Mouse (Mus musculus): ENCODE data around the gene Stxbp5. TPM values are rescaled to one million over a fixed set of nuclear protein-coding genes. Genes with fewer than 3 reads are reported as not detected.

The Stxbp5 gene
- polyA plus RNA-seq, 1 experiment from 2014 or later, result 7.4 TPM

DNA sequence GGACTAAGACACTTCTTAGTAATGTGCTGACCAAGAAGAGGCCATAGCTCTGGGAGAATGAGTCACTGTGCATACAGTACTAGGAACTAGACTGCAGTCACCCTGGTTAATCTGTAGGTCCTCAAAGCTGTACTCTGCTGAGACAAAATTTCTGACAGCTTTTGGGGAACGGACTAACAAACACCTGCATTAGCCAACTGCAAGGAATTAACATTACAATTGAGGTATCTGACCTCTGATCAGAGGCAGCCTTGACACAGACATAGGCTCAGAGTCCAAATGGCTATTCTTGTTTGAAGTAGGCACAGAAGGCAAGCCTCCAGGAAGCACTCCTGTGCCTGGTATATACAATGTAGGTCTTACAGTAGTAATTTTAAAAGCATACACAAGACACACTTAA is 99.3 kb downstream of the Stxbp5 start:
- Histone ChIP-seq H3K4me1 (replicated peaks; ENCODE audit: control insufficient read depth, insufficient read depth, low read length) (no peaks in the 10 kb centered on the region), H3K27me3 (replicated peaks; ENCODE audit: control insufficient read depth, insufficient read depth, low read length) (no peaks in the 10 kb centered on the region), H3K4me3 (ENCODE audit: low read depth, low read length) (no peak overlapping the region), H3K9me3 (ENCODE audit: control insufficient read depth, low read length) (no peaks in the 10 kb centered on the region), H3K36me3 (ENCODE audit: control insufficient read depth, insufficient read depth, low read length) (peaks cover 5% of the 10 kb centered on the region; the same call in 1 of the 2 replicates), H3K27ac (ENCODE audit: low read depth, low read length) (no peak overlapping the region), H3K9ac (ENCODE audit: low read depth, low read length) (no peak overlapping the region), H3K4me2 (no peak overlapping the region)
- WGBS, result 85% methylated on average over 1 of the region's 1 CpGs
- DNase-seq (ENCODE audit: low spot score) (no peak), ATAC-seq (replicated peaks; ENCODE audit: low FRiP score) (no peak)

DNA sequence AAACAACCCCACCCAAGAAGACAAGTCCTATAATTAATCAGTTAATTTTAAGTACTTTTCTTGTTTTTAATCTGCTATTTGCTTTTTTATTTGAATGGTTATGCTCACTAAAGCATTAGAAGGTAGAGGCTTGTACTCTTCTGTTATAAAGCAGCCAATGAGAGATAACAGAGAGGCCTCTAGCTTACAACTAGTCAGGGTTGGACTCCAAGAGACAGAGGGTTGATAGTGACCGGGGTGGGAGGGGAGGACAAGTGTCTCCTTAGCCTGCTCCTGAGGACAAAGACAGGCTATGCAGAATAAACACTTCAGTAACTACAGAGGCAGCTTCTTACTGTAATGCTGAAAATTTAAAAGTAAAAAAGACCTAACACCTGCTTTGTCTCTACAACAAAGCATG is 101.8 kb downstream of the Stxbp5 start:
- peaks cover 5% of the 10 kb centered on the region; the same call in 1 of the 2 replicates for H3K36me3 ChIP-seq (ENCODE audit: control insufficient read depth, insufficient read depth, low read length)
- H3K4me3 ChIP-seq (ENCODE audit: low read depth, low read length), result no peak overlapping the region
- H3K9me3 ChIP-seq (ENCODE audit: control insufficient read depth, low read length), result no peaks in the 10 kb centered on the region
- H3K4me2 ChIP-seq, result no peak overlapping the region
- ATAC-seq (replicated peaks; ENCODE audit: low FRiP score), result peak; percentile 57; the same call in 1 of the 2 replicates
- 83% methylated on average over 1 of the region's 1 CpGs for WGBS
- H3K4me1 ChIP-seq (replicated peaks; ENCODE audit: control insufficient read depth, insufficient read depth, low read length), result no peaks in the 10 kb centered on the region; the same call in 1 of the 2 replicates
- no peak for DNase-seq (ENCODE audit: low spot score)
- no peaks in the 10 kb centered on the region for H3K27me3 ChIP-seq (replicated peaks; ENCODE audit: control insufficient read depth, insufficient read depth, low read length)
- no peak overlapping the region for H3K9ac ChIP-seq (ENCODE audit: low read depth, low read length)
- H3K27ac ChIP-seq (ENCODE audit: low read depth, low read length), result no peak overlapping the region

DNA sequence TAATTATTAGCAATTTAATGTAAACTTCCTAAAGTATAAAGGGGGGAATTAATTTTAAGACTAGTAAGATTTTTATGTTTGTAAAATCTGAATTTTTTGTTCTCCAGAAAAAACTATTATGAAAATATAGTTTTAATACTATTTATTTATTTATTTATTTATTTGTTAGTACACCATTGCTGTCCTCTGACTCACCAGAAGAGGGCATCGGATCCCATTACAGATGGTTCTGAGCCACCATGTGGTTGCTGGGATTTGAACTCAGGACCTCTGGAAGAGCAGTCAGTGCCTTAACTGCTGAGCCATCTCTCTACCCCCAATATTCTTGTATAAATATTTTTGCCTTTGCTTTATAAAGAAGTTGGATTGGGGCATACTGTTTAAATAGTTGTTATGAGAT is 104.5 kb downstream of the Stxbp5 start:
- no peak overlapping the region for H3K4me3 ChIP-seq (ENCODE audit: low read depth, low read length)
- H3K27ac ChIP-seq (ENCODE audit: low read depth, low read length), result no peak overlapping the region
- H3K4me1 ChIP-seq (replicated peaks; ENCODE audit: control insufficient read depth, insufficient read depth, low read length), result no peaks in the 10 kb centered on the region; the same call in 1 of the 2 replicates
- no peaks in the 10 kb centered on the region for H3K27me3 ChIP-seq (replicated peaks; ENCODE audit: control insufficient read depth, insufficient read depth, low read length)
- no peak overlapping the region for H3K4me2 ChIP-seq
- H3K9ac ChIP-seq (ENCODE audit: low read depth, low read length), result no peak overlapping the region
- 88% methylated on average over 1 of the region's 1 CpGs for WGBS
- H3K9me3 ChIP-seq (ENCODE audit: control insufficient read depth, low read length), result no peaks in the 10 kb centered on the region
- H3K36me3 ChIP-seq (ENCODE audit: control insufficient read depth, insufficient read depth, low read length), result peaks cover 5% of the 10 kb centered on the region; the same call in 1 of the 2 replicates
- DNase-seq (ENCODE audit: low spot score) (no peak), ATAC-seq (replicated peaks; ENCODE audit: low FRiP score) (no peak)

- Histone ChIP-seq H3K4me1 (replicated peaks; ENCODE audit: control insufficient read depth, insufficient read depth, low read length) (no peaks in the 10 kb centered on the region; the same call in 1 of the 2 replicates), H3K9me3 (ENCODE audit: control insufficient read depth, low read length) (no peaks in the 10 kb centered on the region)
- no peak for DNase-seq (ENCODE audit: low spot score)
Measured at GRCm38 (mm10) chr10:9794429-9794828, 106.5 kb downstream of the Stxbp5 start.

GRCm38 (mm10) chr10:9790947-9791346 is 109.9 kb downstream of the Stxbp5 start:
- WGBS, result 84% methylated on average over 3 of the region's 3 CpGs
- ATAC-seq (replicated peaks; ENCODE audit: low FRiP score), result no peak

More at GRCm38 (mm10) chr10:9794429-9794828, 106.5 kb downstream of the Stxbp5 start:
- ATAC-seq (replicated peaks; ENCODE audit: low FRiP score), result peak; percentile 45; the same call in 1 of the 2 replicates
- Histone ChIP-seq H3K36me3 (ENCODE audit: control insufficient read depth, insufficient read depth, low read length) (peaks cover 5% of the 10 kb centered on the region; the same call in 1 of the 2 replicates), H3K9ac (ENCODE audit: low read depth, low read length) (no peak overlapping the region), H3K27ac (ENCODE audit: low read depth, low read length) (no peak overlapping the region), H3K4me2 (no peak overlapping the region), H3K4me3 (ENCODE audit: low read depth, low read length) (no peak overlapping the region), H3K27me3 (replicated peaks; ENCODE audit: control insufficient read depth, insufficient read depth, low read length) (no peaks in the 10 kb centered on the region)

DNA sequence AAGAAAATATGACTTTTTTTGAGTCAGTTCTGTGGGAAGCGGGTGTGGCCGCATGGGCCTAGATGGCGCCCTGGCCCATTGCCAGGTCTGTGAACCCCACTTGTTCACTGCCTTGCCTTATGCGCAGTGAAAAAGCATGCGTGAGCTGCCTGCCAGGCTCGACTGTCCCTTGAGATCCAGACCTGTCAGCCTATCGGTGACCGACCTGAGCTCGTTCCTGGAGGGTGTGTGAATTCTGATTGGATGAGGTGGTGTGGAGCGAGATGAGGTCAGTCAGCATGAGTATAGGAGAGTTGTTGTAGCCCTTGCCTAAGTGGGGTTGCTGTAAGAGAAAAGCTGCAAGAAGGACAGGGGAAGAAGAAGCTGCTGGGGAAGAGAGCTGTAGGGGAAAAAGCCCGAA is 114.4 kb downstream of the Stxbp5 start:
- H3K4me1 ChIP-seq (replicated peaks; ENCODE audit: control insufficient read depth, insufficient read depth, low read length), result no peaks in the 10 kb centered on the region
- DNase-seq (ENCODE audit: low spot score) (no peak), ATAC-seq (replicated peaks; ENCODE audit: low FRiP score) (no peak)
- no peak overlapping the region for H3K4me3 ChIP-seq (ENCODE audit: low read depth, low read length)
- H3K27me3 ChIP-seq (replicated peaks; ENCODE audit: control insufficient read depth, insufficient read depth, low read length), result no peaks in the 10 kb centered on the region
- no peaks in the 10 kb centered on the region for H3K9me3 ChIP-seq (ENCODE audit: control insufficient read depth, low read length)
- peaks cover 4% of the 10 kb centered on the region; the same call in 1 of the 2 replicates for H3K36me3 ChIP-seq (ENCODE audit: control insufficient read depth, insufficient read depth, low read length)
- 91% methylated on average over 11 of the region's 11 CpGs for WGBS
- no peak overlapping the region for H3K27ac ChIP-seq (ENCODE audit: low read depth, low read length)
- H3K9ac ChIP-seq (ENCODE audit: low read depth, low read length), result no peak overlapping the region
- no peak overlapping the region for H3K4me2 ChIP-seq

More at GRCm38 (mm10) chr10:9790947-9791346, 109.9 kb downstream of the Stxbp5 start:
- Histone ChIP-seq H3K27me3 (replicated peaks; ENCODE audit: control insufficient read depth, insufficient read depth, low read length) (no peaks in the 10 kb centered on the region), H3K9me3 (ENCODE audit: control insufficient read depth, low read length) (no peaks in the 10 kb centered on the region), H3K4me3 (ENCODE audit: low read depth, low read length) (no peak overlapping the region), H3K4me2 (no peak overlapping the region), H3K9ac (ENCODE audit: low read depth, low read length) (no peak overlapping the region), H3K36me3 (ENCODE audit: control insufficient read depth, insufficient read depth, low read length) (peaks cover 4% of the 10 kb centered on the region; the same call in 1 of the 2 replicates), H3K4me1 (replicated peaks; ENCODE audit: control insufficient read depth, insufficient read depth, low read length) (no peaks in the 10 kb centered on the region; the same call in 1 of the 2 replicates), H3K27ac (ENCODE audit: low read depth, low read length) (no peak overlapping the region)
- no peak for DNase-seq (ENCODE audit: low spot score)

DNA sequence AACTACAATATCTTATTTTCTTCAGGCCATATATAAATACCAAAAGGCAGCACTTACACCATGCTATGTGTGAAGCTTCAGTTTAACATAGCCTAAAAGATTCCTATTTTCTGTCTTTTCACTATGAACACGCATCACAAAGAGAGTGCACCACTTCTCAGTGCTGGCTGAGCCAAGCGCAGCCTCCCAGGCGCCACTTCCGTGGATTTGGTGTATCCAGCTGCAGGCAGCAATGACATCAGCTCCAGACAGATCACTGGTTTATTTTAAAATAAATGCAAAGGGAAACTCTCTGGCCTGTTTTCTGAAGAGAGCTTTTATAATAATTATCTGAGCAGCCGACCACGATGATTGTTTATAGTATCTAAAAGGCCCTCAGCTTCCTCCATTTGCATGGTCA is 115.2 kb downstream of the Stxbp5 start:
- H3K27me3 ChIP-seq (replicated peaks; ENCODE audit: control insufficient read depth, insufficient read depth, low read length), result no peaks in the 10 kb centered on the region
- H3K9ac ChIP-seq (ENCODE audit: low read depth, low read length), result no peak overlapping the region
- H3K27ac ChIP-seq (ENCODE audit: low read depth, low read length), result no peak overlapping the region
- DNase-seq (ENCODE audit: low spot score) (no peak), ATAC-seq (replicated peaks; ENCODE audit: low FRiP score) (no peak)
- H3K4me1 ChIP-seq (replicated peaks; ENCODE audit: control insufficient read depth, insufficient read depth, low read length), result no peaks in the 10 kb centered on the region
- no peaks in the 10 kb centered on the region for H3K9me3 ChIP-seq (ENCODE audit: control insufficient read depth, low read length)
- H3K4me3 ChIP-seq (ENCODE audit: low read depth, low read length), result no peak overlapping the region
- WGBS, result 85% methylated on average over 6 of the region's 6 CpGs
- no peak overlapping the region for H3K4me2 ChIP-seq
- H3K36me3 ChIP-seq (ENCODE audit: control insufficient read depth, insufficient read depth, low read length), result peaks cover 4% of the 10 kb centered on the region; the same call in 1 of the 2 replicates

- Histone ChIP-seq H3K4me1 (replicated peaks; ENCODE audit: control insufficient read depth, insufficient read depth, low read length) (no peaks in the 10 kb centered on the region), H3K4me3 (ENCODE audit: low read depth, low read length) (no peak overlapping the region), H3K27me3 (replicated peaks; ENCODE audit: control insufficient read depth, insufficient read depth, low read length) (no peaks in the 10 kb centered on the region), H3K4me2 (no peak overlapping the region), H3K9me3 (ENCODE audit: control insufficient read depth, low read length) (no peaks in the 10 kb centered on the region), H3K9ac (ENCODE audit: low read depth, low read length) (no peak overlapping the region), H3K27ac (ENCODE audit: low read depth, low read length) (no peak overlapping the region), H3K36me3 (ENCODE audit: control insufficient read depth, insufficient read depth, low read length) (no peaks in the 10 kb centered on the region)
- DNase-seq (ENCODE audit: low spot score), result no peak
- ATAC-seq (replicated peaks; ENCODE audit: low FRiP score), result no peak
- 71% methylated on average over 4 of the region's 4 CpGs for WGBS
Measured at GRCm38 (mm10) chr10:9779864-9780263, 121.0 kb downstream of the Stxbp5 start.

DNA sequence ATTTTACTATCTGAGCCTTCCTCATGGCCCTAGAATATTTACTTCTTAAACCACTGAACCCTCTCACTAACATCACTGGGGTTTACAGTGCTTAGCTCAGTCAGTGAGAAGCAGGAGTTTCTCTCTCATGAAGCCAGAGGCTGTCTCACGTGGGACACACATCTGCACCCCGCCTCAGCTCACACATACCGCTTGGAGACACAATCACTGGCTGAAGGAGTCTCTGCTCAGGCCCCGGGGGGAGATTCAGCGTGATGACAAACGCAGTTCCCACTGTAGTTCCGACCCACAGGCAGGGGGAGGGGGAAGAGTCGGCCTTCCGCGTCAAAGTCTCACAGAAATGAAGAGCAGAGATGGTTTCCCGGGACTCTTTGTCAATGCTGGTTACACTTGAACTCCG is 130.6 kb downstream of the Stxbp5 start:
- DNase-seq (ENCODE audit: low spot score) (no peak), ATAC-seq (replicated peaks; ENCODE audit: low FRiP score) (no peak)
- H3K9me3 ChIP-seq (ENCODE audit: control insufficient read depth, low read length), result no peaks in the 10 kb centered on the region
- H3K27me3 ChIP-seq (replicated peaks; ENCODE audit: control insufficient read depth, insufficient read depth, low read length), result no peaks in the 10 kb centered on the region
- no peak overlapping the region for H3K27ac ChIP-seq (ENCODE audit: low read depth, low read length)
- H3K4me3 ChIP-seq (ENCODE audit: low read depth, low read length), result no peak overlapping the region
- no peak overlapping the region for H3K4me2 ChIP-seq
- H3K36me3 ChIP-seq (ENCODE audit: control insufficient read depth, insufficient read depth, low read length), result peaks cover 6% of the 10 kb centered on the region; the same call in 1 of the 2 replicates
- H3K9ac ChIP-seq (ENCODE audit: low read depth, low read length), result no peak overlapping the region
- no peaks in the 10 kb centered on the region for H3K4me1 ChIP-seq (replicated peaks; ENCODE audit: control insufficient read depth, insufficient read depth, low read length)
- 84% methylated on average over 12 of the region's 12 CpGs for WGBS
